Mouse (Mus musculus): ENCODE results near the gene Adprhl2.

DNA sequence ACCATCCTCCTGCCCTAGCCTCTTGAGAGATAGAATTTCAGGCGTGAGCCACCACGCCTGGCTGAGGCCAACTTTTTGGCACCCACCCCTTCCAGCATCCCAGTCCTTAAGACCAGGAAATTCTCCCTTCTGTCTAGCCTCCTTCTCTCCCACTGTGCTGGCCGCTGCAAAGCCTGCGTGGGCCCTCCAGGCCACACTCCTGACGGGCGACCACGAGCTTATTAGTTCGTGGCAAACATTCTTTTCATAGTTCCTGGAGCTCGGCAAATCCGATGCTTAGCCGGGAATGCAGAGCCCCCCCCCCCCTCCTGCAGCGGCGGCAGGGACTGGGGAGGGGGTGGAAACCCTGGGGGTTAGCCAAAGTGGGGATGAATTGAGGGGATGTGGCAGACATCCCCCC lies 30.3 kb downstream of the Adprhl2 start:
- no peak for TF ChIP-seq GATA1 (IDR thresholded peaks at IDR 0.05; ENCODE audit: low read length)
- TF ChIP-seq TAL1 (IDR thresholded peaks at IDR 0.05; ENCODE audit: low read length): no peak
